Mouse (Mus musculus) cortical plate, adult 2 months (tissue): ENCODE results near the gene Rxfp2. TPM values are rescaled to one million over a fixed set of nuclear protein-coding genes. Genes with fewer than 3 reads are reported as not detected.

Experiments
- H3K27ac ChIP-seq: fragments of 200-500 bp; 2 replicates; pipeline ENCODE4 v1.5.1; 2012; ENCODE audit warnings: low read length, control low read depth, inconsistent platforms; ENCODE audit not compliant: insufficient read depth
- H3K4me1 ChIP-seq: fragments of 200-500 bp; 2 replicates; pipeline ENCODE4 v1.6.1; 2011; ENCODE audit warnings: low read length; ENCODE audit not compliant: control insufficient read depth, insufficient read depth
- H3K4me3 ChIP-seq: fragments of 200-500 bp; 2 replicates; pipeline ENCODE4 v1.5.1; 2011; ENCODE audit warnings: mild to moderate bottlenecking, low read length, control low read depth; ENCODE audit not compliant: insufficient read depth
- CTCF ChIP-seq: fragments of 200-500 bp; IDR thresholded peaks from 2 replicates; pipeline ENCODE4 v1.5.1; 2011; ENCODE audit warnings: mild to moderate bottlenecking, control low read depth, low read length; ENCODE audit not compliant: insufficient read depth; ENCODE audit errors: extremely low read depth
- POLR2A ChIP-seq: fragments of 200-500 bp; IDR thresholded peaks from 2 replicates; pipeline ENCODE4 v1.6.1; 2011; ENCODE audit warnings: mild to moderate bottlenecking, low read length, control low read depth; ENCODE audit not compliant: insufficient read depth; ENCODE audit errors: extremely low read depth
- polyA plus RNA-seq: library from polyadenylated mRNA; depleted of rRNA; stranded (reverse); fragments of >200 nt; gene quantifications from 2 replicates; pipeline ENCODE4 v1.2.3, GENCODE M21; 2012

Gene Rxfp2
- polyA plus RNA-seq, 1 experiment: 2.3 TPM

- TF ChIP-seq CTCF: peak; percentile 96
- no peak for TF ChIP-seq POLR2A
- H3K27ac ChIP-seq: no peak overlapping the region
- no peaks in the 10 kb centered on the region for H3K4me1 ChIP-seq
- H3K4me3 ChIP-seq: no peak overlapping the region
Measured at GRCm38 (mm10) chr5:150020851-150021250, 2.4 kb downstream of the Rxfp2 start.

- no peak overlapping the region for H3K4me3 ChIP-seq
- no peaks in the 10 kb centered on the region for H3K4me1 ChIP-seq
- TF ChIP-seq POLR2A: no peak
- no peak for TF ChIP-seq CTCF
- H3K27ac ChIP-seq: no peak overlapping the region
Measured at GRCm38 (mm10) chr5:150021805-150022204, 3.3 kb downstream of the Rxfp2 start.

- H3K27ac ChIP-seq: no peak overlapping the region
- TF ChIP-seq CTCF: no peak
- no peak for TF ChIP-seq POLR2A
- no peaks in the 10 kb centered on the region for H3K4me1 ChIP-seq
- no peak overlapping the region for H3K4me3 ChIP-seq
Measured at GRCm38 (mm10) chr5:150022556-150022955, 4.1 kb downstream of the Rxfp2 start.

- Histone ChIP-seq H3K4me1 (no peaks in the 10 kb centered on the region), H3K4me3 (no peak overlapping the region), H3K27ac (no peak overlapping the region)
- TF ChIP-seq CTCF (no peak), POLR2A (no peak)
Measured at GRCm38 (mm10) chr5:150023476-150023875, 5.0 kb downstream of the Rxfp2 start.

GRCm38 (mm10) chr5:150024188-150024587, 5.7 kb downstream of the Rxfp2 start:
- no peak overlapping the region for H3K27ac ChIP-seq
- H3K4me3 ChIP-seq: no peak overlapping the region
- no peaks in the 10 kb centered on the region for H3K4me1 ChIP-seq
- TF ChIP-seq POLR2A (no peak), CTCF (0 out of 2 replicates have a peak, but pooled peaks have one; percentile 17)

- no peaks in the 10 kb centered on the region for H3K4me1 ChIP-seq
- no peak overlapping the region for H3K27ac ChIP-seq
- no peak overlapping the region for H3K4me3 ChIP-seq
- no peak for TF ChIP-seq CTCF
- no peak for TF ChIP-seq POLR2A
Measured at GRCm38 (mm10) chr5:150024901-150025300, 6.4 kb downstream of the Rxfp2 start.

GRCm38 (mm10) chr5:150025326-150025725, 6.9 kb downstream of the Rxfp2 start:
- Histone ChIP-seq H3K4me1 (no peaks in the 10 kb centered on the region), H3K4me3 (no peak overlapping the region), H3K27ac (no peak overlapping the region)
- TF ChIP-seq CTCF (no peak), POLR2A (no peak)

- TF ChIP-seq POLR2A (no peak), CTCF (no peak)
- H3K27ac ChIP-seq: no peak overlapping the region
- H3K4me1 ChIP-seq: peaks cover 2% of the 10 kb centered on the region; the same call in 1 of the 2 replicates
- H3K4me3 ChIP-seq: no peak overlapping the region
Measured at GRCm38 (mm10) chr5:150026509-150027087, 8.1 kb downstream of the Rxfp2 start.

GRCm38 (mm10) chr5:150031201-150031600, 12.7 kb downstream of the Rxfp2 start:
- H3K4me3 ChIP-seq: no peak overlapping the region
- TF ChIP-seq POLR2A (no peak), CTCF (no peak)
- H3K27ac ChIP-seq: no peak overlapping the region
- peaks cover 2% of the 10 kb centered on the region; the same call in 1 of the 2 replicates for H3K4me1 ChIP-seq

- H3K4me1 ChIP-seq: peaks cover 2% of the 10 kb centered on the region; the same call in 1 of the 2 replicates
- H3K27ac ChIP-seq: no peak overlapping the region
- no peak overlapping the region for H3K4me3 ChIP-seq
- no peak for TF ChIP-seq CTCF
- no peak for TF ChIP-seq POLR2A
Measured at GRCm38 (mm10) chr5:150031634-150032033, 13.2 kb downstream of the Rxfp2 start.
